Mouse (Mus musculus) intestine, embryonic 16.5 days (tissue): ENCODE results near the gene Cd300ld2. TPM values are rescaled to one million over a fixed set of nuclear protein-coding genes. Genes with fewer than 3 reads are reported as not detected.
"Not testable (repeated sequence)": the region's sequence is repeated elsewhere in the genome, so short reads cannot be mapped to it uniquely, and the experiment has no call there.

Experiments used
- ATAC-seq: fragments of 200-750 bp; cut with Nextera tagmentation; 2 replicates; pipeline ENCODE4 v1.8.0; 2017; ENCODE audit warnings: moderate TSS enrichment, moderate library complexity
- H3K27ac ChIP-seq: fragments of 300-500 bp; sonication (generic); 2 replicates; pipeline ENCODE4 v1.5.1; 2014; ENCODE audit warnings: mild to moderate bottlenecking, low read length
- H3K27me3 ChIP-seq: fragments of 300-500 bp; sonication (generic); replicated peaks from 2 replicates; pipeline ENCODE4 v1.6.1; 2014; ENCODE audit warnings: low read length, control low read depth, mixed read lengths; ENCODE audit not compliant: control insufficient read depth, insufficient read depth
- H3K36me3 ChIP-seq: fragments of 300-500 bp; sonication (generic); 2 replicates; pipeline ENCODE4 v1.6.1; 2014; ENCODE audit warnings: low read length, control low read depth; ENCODE audit not compliant: control insufficient read depth, insufficient read depth
- H3K4me1 ChIP-seq: fragments of 300-500 bp; sonication (generic); 2 replicates; pipeline ENCODE4 v1.6.1; 2014; ENCODE audit warnings: low read length, control low read depth, mixed read lengths; ENCODE audit not compliant: control insufficient read depth, insufficient read depth
- H3K4me2 ChIP-seq: fragments of 300-500 bp; sonication (generic); 2 replicates; pipeline ENCODE4 v1.6.1; 2014; ENCODE audit warnings: low read depth, low read length, control low read depth
- H3K4me3 ChIP-seq: fragments of 300-500 bp; sonication (generic); 2 replicates; pipeline ENCODE4 v1.5.1; 2014; ENCODE audit warnings: mild to moderate bottlenecking, low read length
- H3K9ac ChIP-seq: fragments of 300-500 bp; sonication (generic); 2 replicates; pipeline ENCODE4 v1.6.1; 2014; ENCODE audit warnings: low read depth, low read length
- H3K9me3 ChIP-seq: fragments of 300-500 bp; sonication (generic); 2 replicates; pipeline ENCODE4 v1.6.1; 2016; ENCODE audit warnings: low read length, control low read depth; ENCODE audit not compliant: control insufficient read depth
- WGBS: fragments of 180-500 bp; shearing (Covaris S2); extraction: QIAGEN DNeasy Blood & Tissue Kit; methylation state at CpG from one replicate; pipeline ENCODE4 v1.1.7; 2014; 5-methylcytosine and 5-hydroxymethylcytosine counted together
- polyA plus RNA-seq: library from polyadenylated mRNA; unstranded; fragments of >200 nt; fragmentation: Nextera tagmentation; extraction: Ambion mirVana; gene quantifications from 2 replicates; pipeline ENCODE4 v1.2.1, GENCODE M21; 2015

The Cd300ld2 gene
- not detected in 2 replicates for polyA plus RNA-seq

- H3K4me1 ChIP-seq, H3K9ac ChIP-seq, H3K4me2 ChIP-seq, H3K4me3 ChIP-seq, H3K27me3 ChIP-seq, H3K36me3 ChIP-seq, H3K9me3 ChIP-seq, H3K27ac ChIP-seq, ATAC-seq: not testable (repeated sequence)
- no CpG with 5 or more reads among the region's 7 CpGs for WGBS
Observed at GRCm38 (mm10) chr11:115016093-115016492, at the start of gene Cd300ld2. TSS of gene Cd300ld2 (minus strand) at chr11:115016193.

- 31% methylated on average over 5 of the region's 5 CpGs for WGBS
- Histone ChIP-seq H3K9ac (no peak within 1 kb of the TSS), H3K27ac (no peak within 1 kb of the TSS), H3K9me3 (no peaks in the 10 kb centered on the region), H3K4me1 (no peaks in the 10 kb centered on the region), H3K36me3 (no peaks in the 10 kb centered on the region), H3K4me2 (no peak within 1 kb of the TSS), H3K4me3 (no peak within 1 kb of the TSS), H3K27me3 (no peaks in the 10 kb centered on the region)
- no peak for ATAC-seq
Observed at GRCm38 (mm10) chr11:115062077-115062476, 46.1 kb upstream of the Cd300ld2 start, which contains the start of gene Cd300e. TSS of gene Cd300e (minus strand) at chr11:115062177.

DNA sequence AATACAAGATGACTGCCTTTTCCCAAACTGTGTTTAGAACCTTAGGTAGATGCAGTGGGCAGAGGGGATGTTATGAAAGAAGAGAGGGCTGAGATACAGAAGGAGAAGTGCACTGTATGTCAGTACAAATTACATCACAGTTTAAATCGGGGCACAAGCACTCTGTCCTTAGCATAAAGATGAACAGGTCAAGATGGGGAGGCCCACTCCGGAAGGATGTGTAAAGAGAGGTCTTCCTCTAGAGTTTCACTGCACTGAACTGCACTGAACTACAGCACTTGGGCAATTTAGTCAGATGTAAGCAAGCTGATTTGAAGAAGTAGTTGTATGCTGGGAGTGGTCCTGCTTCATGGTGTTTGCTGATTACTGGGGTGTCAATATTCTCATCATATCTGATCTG lies 43.8 kb upstream of the Cd300ld2 start:
- Histone ChIP-seq H3K27me3 (no peaks in the 10 kb centered on the region), H3K27ac (no peak overlapping the region), H3K4me1 (no peaks in the 10 kb centered on the region), H3K36me3 (no peaks in the 10 kb centered on the region), H3K9me3 (no peaks in the 10 kb centered on the region), H3K4me3 (no peak overlapping the region), H3K9ac (no peak overlapping the region), H3K4me2 (no peak overlapping the region)
- ATAC-seq: no peak
- 84% methylated on average over 2 of the region's 2 CpGs for WGBS

DNA sequence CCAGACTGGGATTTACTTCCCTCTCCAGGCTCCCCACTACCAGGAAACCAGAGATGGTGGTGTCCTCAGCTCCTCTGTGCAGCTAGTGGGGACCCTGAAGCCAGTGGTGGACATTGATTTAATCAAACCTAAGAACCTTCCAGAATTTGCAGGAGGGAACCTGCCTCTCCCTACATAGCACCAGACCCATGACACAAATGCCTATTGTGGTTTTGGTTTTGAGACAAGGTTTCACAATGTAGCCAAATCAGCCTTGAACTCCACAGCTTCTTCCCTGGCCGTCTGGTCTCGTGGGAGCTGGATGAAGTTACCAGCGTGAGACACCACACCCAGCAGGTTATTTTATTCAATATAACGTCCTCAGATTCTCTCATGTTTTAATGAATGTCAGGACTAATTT lies 42.7 kb upstream of the Cd300ld2 start:
- 80% methylated on average over 4 of the region's 4 CpGs for WGBS
- ATAC-seq: no peak
- H3K9ac ChIP-seq: no peak overlapping the region

DNA sequence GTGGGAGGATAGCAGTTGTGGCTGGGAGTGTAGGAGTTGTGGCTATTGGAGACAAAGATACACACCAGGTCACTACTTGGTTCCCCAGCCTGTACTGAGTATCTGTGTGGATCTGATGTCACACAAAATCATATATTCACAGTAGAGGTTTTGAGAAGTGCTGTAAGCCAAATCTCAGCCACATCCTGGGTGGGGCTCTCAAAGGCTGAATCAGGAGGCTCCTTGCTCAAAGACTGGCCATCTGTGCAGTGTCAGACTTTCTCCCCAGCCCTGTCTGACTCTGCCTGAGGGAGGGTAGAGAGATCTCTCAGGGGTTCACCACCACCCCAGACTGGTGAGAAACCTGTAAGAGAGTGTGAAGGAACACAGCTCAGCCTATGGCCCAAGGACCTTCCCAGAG lies 38.5 kb upstream of the Cd300ld2 start:
- ATAC-seq: no peak
- H3K4me3 ChIP-seq: no peak overlapping the region

More for the DNA sequence above, 42.7 kb upstream of the Cd300ld2 start:
- Histone ChIP-seq H3K4me3 (no peak overlapping the region), H3K4me2 (no peak overlapping the region), H3K27ac (no peak overlapping the region), H3K9me3 (no peaks in the 10 kb centered on the region), H3K4me1 (no peaks in the 10 kb centered on the region), H3K27me3 (no peaks in the 10 kb centered on the region), H3K36me3 (no peaks in the 10 kb centered on the region)

GRCm38 (mm10) chr11:115052991-115053390 lies 37.0 kb upstream of the Cd300ld2 start:
- Histone ChIP-seq H3K4me2 (no peak overlapping the region), H3K4me3 (no peak overlapping the region), H3K4me1 (no peaks in the 10 kb centered on the region), H3K27ac (no peak overlapping the region), H3K27me3 (no peaks in the 10 kb centered on the region), H3K9ac (no peak overlapping the region), H3K36me3 (no peaks in the 10 kb centered on the region), H3K9me3 (no peaks in the 10 kb centered on the region)
- ATAC-seq: no peak
- WGBS: 86% methylated on average over 1 of the region's 1 CpGs

More for the DNA sequence above, 38.5 kb upstream of the Cd300ld2 start:
- Histone ChIP-seq H3K36me3 (no peaks in the 10 kb centered on the region), H3K27me3 (no peaks in the 10 kb centered on the region), H3K4me1 (no peaks in the 10 kb centered on the region), H3K9me3 (no peaks in the 10 kb centered on the region), H3K4me2 (no peak overlapping the region), H3K27ac (no peak overlapping the region), H3K9ac (no peak overlapping the region)

- ATAC-seq: no peak
- H3K9ac ChIP-seq: no peak overlapping the region
- no peak overlapping the region for H3K4me2 ChIP-seq
- no peaks in the 10 kb centered on the region for H3K27me3 ChIP-seq
- H3K36me3 ChIP-seq: no peaks in the 10 kb centered on the region
- H3K27ac ChIP-seq: no peak overlapping the region
- no peaks in the 10 kb centered on the region for H3K9me3 ChIP-seq
- H3K4me3 ChIP-seq: no peak overlapping the region
- no peaks in the 10 kb centered on the region for H3K4me1 ChIP-seq
- 5% methylated on average over 9 of the region's 9 CpGs for WGBS
Observed at GRCm38 (mm10) chr11:115052206-115052605, 36.2 kb upstream of the Cd300ld2 start.

DNA sequence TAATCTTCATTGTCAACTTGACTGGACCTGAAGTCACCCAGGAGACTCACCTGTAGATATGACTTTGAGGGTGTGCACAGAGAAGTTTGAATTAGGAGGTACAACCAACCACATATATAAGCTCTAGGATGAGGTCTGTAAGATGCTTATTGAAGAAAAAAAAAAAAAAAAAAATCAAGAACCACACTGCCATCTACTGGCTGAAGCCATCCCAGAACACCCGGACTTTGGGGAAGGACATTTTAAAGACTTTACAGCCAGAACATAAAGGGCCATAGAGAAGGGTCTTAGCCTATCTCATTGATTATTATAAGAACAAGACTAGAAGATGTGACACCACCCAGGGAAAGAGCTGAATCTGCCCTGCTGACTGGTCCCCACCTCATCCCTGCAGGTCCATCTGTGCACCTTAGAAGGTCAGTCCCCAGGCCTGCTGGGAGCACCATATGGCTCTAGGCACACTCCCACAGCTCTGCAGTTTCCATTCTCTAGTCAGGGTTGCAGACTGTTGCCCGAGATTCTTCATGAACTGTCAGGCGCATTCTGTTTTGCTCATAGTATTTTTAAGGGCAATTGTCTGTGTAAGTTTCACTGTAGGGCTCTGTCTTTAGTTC lies 33.4 kb upstream of the Cd300ld2 start:
- H3K36me3 ChIP-seq: no peaks in the 10 kb centered on the region
- WGBS: 45% methylated on average over 3 of the region's 3 CpGs
- H3K4me1 ChIP-seq: no peaks in the 10 kb centered on the region
- H3K27me3 ChIP-seq: no peaks in the 10 kb centered on the region
- no peak for ATAC-seq
- H3K4me2 ChIP-seq: no peak overlapping the region
- no peaks in the 10 kb centered on the region for H3K9me3 ChIP-seq
- H3K4me3 ChIP-seq: no peak overlapping the region
- H3K27ac ChIP-seq: no peak overlapping the region
- H3K9ac ChIP-seq: no peak overlapping the region

DNA sequence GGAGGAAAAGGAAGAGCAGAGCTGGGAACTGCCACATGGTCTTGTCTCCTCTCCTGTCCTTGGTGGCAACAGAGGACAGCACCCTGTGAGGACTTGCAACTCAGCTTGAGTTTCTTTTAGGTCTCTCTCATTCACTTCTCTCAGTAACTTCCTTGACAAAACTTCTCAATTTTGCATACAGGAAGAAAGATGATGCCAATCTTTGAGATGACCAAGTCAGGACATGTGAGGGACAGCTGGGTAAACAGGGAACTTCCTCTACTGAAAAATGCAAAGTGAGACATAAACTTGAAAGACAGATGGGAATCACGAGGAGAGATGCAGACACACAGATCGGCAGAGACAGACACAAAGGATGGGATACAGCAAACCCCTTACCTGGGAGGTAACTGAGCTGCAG lies 32.3 kb upstream of the Cd300ld2 start, which contains the start of gene Cd300ld3:
Cd300ld3 (minus strand) TSS at position 151 of the 400 bp plus-strand sequence.
- 79% methylated on average over 2 of the region's 2 CpGs for WGBS
- no peak within 1 kb of the TSS for H3K4me2 ChIP-seq

GRCm38 (mm10) chr11:115037669-115038068 lies 21.7 kb upstream of the Cd300ld2 start, which contains the start of gene Cd300ld5:
TSS of gene Cd300ld5 (minus strand) at chr11:115037769.
- not testable (repeated sequence) for H3K4me1 ChIP-seq, H3K27me3 ChIP-seq, ATAC-seq, H3K4me3 ChIP-seq, H3K9me3 ChIP-seq, H3K4me2 ChIP-seq, H3K27ac ChIP-seq, H3K9ac ChIP-seq, H3K36me3 ChIP-seq
- WGBS: no CpG with 5 or more reads among the region's 6 CpGs

More for the DNA sequence above, 32.3 kb upstream of the Cd300ld2 start, which contains the start of gene Cd300ld3:
- Histone ChIP-seq H3K9ac (no peak within 1 kb of the TSS), H3K4me1 (no peaks in the 10 kb centered on the region), H3K36me3 (no peaks in the 10 kb centered on the region), H3K9me3 (no peaks in the 10 kb centered on the region), H3K27ac (no peak within 1 kb of the TSS), H3K27me3 (no peaks in the 10 kb centered on the region), H3K4me3 (no peak within 1 kb of the TSS)
- no peak for ATAC-seq
